Mouse (Mus musculus) cerebellum, adult (tissue): ENCODE data around the gene Sept9.
"Not testable (repeated sequence)": the region's sequence is repeated elsewhere in the genome, so short reads cannot be mapped to it uniquely, and the experiment has no call there.

Source experiments
- ATAC-seq: cut with Nextera tagmentation; 2 replicates; pipeline ENCODE4 v1.9.2; 2017; ENCODE audit warnings: mild to moderate bottlenecking, moderate library complexity, mixed read lengths; ENCODE audit not compliant: insufficient number of reproducible peaks, low FRiP score, low TSS enrichment

Sept9 gene

DNA sequence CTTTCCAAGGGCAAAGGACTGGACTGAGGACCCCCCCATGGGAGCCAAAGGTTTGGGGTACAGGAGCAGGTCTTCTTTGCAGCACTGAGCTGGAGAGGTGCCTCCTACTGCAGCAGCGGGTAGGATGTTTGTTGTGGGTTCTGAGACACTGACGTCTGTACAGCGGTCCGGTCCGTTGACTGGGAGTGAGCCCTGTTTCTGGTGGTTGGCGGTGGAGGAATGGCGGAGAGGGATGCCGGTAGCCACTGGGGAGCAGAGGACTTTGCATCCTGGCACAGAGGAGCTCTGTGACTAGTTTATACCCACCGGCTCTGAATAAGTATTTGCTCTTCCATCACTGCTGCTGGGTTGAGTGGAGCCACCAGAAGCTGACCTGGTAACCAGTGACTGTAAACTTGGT lies 138.3 kb downstream of the Sept9 start:
- no peak for ATAC-seq

DNA sequence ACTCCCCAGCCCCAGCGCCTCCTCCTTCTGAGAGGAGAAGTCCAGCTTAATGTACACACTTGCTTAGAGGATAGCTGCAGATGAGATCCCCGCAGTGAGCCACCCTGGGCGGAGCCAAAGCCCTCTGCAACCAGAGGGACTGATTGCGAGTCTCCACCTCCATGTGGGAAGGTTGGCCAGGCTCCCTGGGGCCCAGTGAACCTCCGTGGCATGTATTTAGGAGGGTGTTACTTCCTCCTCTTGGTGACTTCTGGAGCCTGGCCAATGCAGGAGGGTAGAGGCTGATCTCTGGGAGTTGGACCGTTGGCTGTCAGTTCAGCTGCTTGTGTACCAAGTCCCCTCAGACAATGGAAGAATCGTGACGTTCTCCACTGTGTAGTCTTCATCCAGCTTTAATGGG lies 139.0 kb downstream of the Sept9 start:
- no peak for ATAC-seq

GRCm38 (mm10) chr11:117339050-117339449 lies 139.6 kb downstream of the Sept9 start:
- no peak for ATAC-seq

GRCm38 (mm10) chr11:117341218-117341617 lies 141.8 kb downstream of the Sept9 start:
- no peak for ATAC-seq

DNA sequence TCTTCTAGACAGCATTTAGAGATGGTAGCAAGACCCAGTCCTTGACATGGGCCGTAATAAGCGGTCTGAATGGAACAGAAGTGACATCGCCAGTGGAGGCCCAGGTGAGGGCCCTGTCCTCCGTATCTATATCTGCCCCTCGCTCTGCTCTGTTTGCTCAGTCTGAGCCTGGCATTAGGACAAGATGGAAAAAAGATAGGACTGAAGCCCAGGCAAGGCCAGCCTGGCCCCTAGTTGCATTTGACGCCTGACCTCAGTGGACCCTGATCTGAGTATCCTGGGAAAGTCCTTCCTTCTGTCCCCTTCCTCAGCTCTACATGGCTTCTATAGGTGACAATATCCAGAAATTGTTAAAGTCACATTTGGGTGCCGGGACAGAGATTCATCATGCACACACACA lies 142.6 kb downstream of the Sept9 start:
- no peak for ATAC-seq

DNA sequence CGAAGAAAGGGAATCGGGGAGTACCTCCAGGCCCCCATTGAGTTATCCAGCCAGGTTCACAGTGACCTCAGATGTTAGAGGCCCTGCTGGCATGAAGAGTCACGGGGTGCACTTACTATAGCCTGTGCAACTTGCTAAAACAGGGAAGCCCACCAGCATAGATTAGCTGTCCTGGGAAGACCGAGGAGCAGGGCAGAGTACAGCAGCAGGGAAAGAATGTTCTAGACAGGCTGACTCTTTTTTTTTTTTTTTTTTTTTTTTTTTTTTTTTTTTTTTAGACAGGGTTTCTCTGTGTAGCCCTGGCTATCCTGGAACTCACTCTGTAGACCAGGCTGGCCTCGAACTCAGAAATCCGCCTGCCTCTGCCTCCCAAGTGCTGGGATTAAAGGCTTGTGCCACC lies 143.0 kb downstream of the Sept9 start:
- not testable (repeated sequence) for ATAC-seq

GRCm38 (mm10) chr11:117343800-117344199 lies 144.3 kb downstream of the Sept9 start:
- ATAC-seq, result no peak

GRCm38 (mm10) chr11:117344339-117345021 lies 145.0 kb downstream of the Sept9 start:
- no peak for ATAC-seq

DNA sequence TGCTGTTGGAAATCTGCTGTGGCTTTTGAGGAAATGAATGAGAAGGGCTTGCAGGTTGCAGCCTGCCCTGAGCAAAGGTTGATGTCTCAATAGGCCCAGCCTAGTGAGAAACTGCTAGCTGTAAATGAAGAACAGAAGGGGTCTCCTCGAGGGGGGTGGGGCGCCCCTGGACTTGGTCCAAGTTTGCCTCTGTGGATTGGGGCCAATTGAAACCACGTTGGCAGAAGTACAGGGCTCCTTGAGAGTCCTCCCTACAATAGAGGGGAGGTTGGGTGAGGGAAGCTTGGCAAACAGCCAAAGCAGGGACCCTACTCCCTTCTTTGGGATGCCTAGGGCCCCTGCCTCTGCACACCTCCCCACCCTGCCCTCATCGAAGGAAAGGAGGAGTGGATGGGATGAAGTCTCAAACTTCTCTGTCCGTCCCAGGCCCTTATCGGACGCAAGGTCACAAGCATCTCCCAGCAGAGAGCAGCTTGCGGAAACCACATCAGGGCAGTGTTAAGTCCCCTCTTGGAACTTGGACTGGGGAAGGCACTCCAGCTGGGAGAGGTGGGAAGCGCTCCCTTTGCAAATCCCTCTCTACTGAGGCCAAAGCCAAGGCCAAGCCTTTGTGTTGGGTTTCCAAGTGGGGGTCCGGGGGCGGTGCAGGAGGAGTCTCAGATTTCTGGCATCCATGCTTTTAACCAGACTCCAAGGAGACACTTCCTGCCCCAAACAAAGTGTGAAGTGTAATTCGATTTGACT lies 145.7 kb downstream of the Sept9 start:
- no peak for ATAC-seq

GRCm38 (mm10) chr11:117347256-117347655 lies 147.8 kb downstream of the Sept9 start:
- ATAC-seq, result no peak

DNA sequence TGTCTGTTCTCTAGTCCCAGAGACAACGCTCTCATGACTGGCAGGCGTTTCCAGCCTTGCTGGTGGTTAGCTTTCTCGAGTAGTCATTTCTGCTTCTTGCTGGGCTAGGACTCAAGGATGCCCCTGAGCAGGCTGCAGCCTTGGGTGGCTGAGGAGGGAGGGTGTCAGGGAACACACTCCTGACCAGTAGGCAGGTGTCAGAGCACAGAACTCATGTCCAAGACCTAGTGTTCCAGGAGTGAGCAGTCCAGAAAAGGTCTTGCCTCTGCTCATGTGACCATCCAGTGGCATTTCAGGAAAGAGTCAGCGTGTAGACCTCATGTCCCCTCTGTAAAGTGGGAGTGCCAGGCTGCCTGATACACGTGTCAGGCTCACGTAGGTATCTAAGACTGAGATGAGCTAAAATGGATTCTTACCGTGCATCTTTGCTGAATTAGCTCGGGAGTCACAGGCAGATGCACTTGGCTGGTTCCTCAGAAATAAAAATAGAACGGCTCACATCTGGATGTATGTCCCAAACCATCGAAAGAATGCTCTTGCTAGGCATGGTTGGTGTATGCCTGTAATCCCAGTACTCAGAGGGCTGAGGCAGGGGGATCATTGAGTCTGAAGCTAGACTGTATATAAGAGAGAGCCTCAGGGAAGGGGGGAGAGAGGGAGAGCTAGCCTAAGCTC lies 149.1 kb downstream of the Sept9 start:
- no peak for ATAC-seq

- ATAC-seq, result no peak
Observed at GRCm38 (mm10) chr11:117349429-117350363, 150.2 kb downstream of the Sept9 start.

- ATAC-seq, result no peak
Observed at GRCm38 (mm10) chr11:117350462-117351222, 151.2 kb downstream of the Sept9 start.

GRCm38 (mm10) chr11:117353126-117353525 lies 153.7 kb downstream of the Sept9 start:
- ATAC-seq, result no peak

- ATAC-seq, result no peak
Observed at GRCm38 (mm10) chr11:117354107-117354506, 154.6 kb downstream of the Sept9 start.

GRCm38 (mm10) chr11:117356937-117357336 lies 157.5 kb downstream of the Sept9 start:
- ATAC-seq, result no peak

GRCm38 (mm10) chr11:117357916-117358639 lies 158.6 kb downstream of the Sept9 start:
- peak; percentile 69; the same call in 1 of the 2 replicates for ATAC-seq

DNA sequence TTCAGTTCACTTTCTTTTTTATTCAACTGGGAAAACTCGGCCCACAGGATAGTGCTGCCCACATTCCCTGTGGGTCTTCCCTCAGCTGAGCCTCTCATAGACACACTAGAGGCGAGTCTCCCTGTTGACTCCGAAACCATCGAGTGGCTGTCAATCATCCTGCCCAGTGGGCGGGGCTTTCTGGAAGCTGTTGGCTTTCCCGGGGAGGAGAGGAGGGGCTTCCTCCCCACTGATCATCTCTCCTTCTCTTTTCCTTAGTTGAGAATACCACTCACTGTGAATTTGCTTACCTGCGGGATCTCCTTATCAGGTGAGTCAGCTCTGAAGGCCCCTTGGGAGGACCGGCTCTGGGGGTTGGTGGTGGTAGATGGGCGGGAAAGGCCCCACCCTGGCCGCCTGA lies 159.7 kb downstream of the Sept9 start:
- no peak for ATAC-seq

- ATAC-seq, result no peak
Observed at GRCm38 (mm10) chr11:117359870-117360269, 160.4 kb downstream of the Sept9 start.
